Mouse (Mus musculus) cerebellum, postnatal 36 days (tissue): ENCODE data around the gene Cpm.
"Not testable (repeated sequence)": the region's sequence is repeated elsewhere in the genome, so short reads cannot be mapped to it uniquely, and the experiment has no call there.

Experiments used
- DNase-seq, 2 experiments: peaks; one replicate each; pipeline ENCODE4 v3.0.0; 2021 to 2022; ENCODE audit warnings: mixed read lengths in 2 of 2

Gene Cpm

DNA sequence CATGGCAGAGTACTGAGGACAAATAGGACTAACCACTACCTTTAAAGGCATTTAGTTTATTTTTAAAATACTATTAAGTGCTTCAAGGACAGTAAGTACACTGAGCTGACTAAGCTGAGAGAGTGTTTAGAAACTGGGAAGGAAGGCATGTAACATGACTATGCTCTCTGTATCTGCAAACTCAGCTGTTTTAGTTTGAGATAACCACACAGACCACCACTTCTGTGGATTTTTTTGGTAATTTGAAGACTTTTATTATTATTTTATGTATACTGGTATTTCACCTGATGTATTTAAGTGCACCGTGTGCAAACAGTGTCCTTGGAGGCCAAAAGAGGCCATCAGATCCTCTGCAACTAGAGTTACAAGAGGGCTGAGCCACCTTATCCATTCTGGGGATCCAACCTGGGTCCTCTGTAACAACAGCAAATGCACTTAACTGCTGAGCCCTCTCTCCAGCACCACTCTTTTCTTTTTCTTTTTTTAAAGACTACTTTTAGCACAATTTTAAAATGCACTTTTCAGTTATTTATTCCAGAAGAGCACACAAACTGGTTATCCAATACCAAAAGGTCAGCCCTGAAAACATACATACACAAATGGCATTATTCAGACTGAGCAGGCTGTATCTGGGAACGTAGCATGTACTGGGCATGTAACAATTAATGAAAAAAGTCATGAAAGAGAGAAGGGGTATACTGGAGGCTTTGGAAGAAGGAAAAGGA lies 78.0 kb downstream of the Cpm start:
- no peak for DNase-seq

DNA sequence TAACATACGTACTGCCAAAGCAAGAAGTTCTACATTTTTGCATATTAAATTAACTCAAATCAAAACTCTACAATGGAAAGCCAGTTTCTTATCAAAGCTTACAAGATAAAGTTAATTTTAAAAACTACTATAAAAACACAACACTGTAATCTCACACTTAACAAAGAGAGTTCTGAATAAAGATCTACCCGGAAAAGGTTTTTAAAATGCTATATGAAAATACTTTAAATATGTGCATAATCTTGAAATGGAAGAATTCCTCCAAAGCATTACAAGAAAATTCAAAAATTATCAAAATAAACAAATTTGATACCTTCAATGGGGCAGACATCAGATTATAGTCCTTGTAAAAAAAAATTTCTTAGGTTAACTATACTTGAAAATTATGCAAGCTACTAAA lies 79.1 kb downstream of the Cpm start:
- no peak for DNase-seq

- no peak for DNase-seq
Observed at GRCm38 (mm10) chr10:117708856-117709255, 79.6 kb downstream of the Cpm start.

DNA sequence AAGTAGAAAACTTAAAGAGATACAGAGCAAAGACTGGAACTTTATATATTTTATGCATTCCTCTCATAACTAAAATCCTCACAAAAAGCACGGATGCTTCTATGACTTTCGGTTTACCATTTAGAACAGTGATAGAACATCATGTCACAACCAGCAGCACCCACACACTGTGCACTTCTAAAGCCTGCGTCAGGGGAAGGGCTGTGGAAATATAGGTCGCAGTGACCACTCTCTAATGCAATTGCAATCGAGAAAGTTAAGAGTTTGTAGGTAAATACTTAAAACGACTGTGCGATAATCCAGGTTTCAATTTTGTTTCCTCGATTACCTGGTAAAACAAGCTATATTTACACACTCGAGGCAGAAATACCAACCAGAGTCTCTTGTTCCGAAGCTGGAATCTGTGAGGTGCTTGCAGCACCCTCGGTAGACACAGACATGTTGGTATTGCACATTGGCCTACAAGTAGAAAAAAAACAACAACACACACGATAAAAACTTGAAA lies 80.1 kb downstream of the Cpm start:
- DNase-seq = no peak

GRCm38 (mm10) chr10:117709930-117710603 lies 80.8 kb downstream of the Cpm start:
- peak; percentile 69 to 72 for DNase-seq

DNA sequence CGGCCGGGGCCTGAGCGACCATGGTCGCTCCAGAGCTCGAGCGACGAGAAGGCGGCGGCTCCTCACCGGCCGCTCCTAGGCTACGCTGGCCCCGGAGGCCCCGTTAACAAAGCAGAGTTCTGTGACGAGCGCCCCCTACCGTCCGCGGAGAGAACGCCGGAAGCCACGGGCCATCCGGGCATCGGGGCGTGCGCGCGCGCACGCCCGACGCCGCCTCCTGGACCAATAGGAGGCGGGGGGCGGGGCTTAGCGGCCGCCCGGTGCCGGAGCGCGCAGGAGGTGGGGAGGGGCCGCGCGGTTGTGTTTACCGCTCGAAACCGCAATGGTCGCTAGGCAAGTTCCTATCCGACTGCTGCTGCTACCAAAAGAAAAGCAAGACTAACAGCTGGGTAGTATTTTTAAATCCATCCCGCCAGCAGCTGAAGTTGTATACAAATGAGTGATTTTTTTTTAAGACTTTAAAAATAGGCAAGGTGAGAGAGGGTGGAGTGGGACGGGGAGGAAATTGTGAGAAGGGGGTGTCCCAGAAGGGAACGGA lies 81.4 kb downstream of the Cpm start, which contains the start of gene Mdm2:
Gene Mdm2, minus strand, starts transcription at position 155 of the 538 bp plus-strand sequence.
- peak; percentile 99 for DNase-seq

- DNase-seq = peak in 1 of 2 experiments; percentile 18
Observed at GRCm38 (mm10) chr10:117711408-117711807, 82.1 kb downstream of the Cpm start.

DNA sequence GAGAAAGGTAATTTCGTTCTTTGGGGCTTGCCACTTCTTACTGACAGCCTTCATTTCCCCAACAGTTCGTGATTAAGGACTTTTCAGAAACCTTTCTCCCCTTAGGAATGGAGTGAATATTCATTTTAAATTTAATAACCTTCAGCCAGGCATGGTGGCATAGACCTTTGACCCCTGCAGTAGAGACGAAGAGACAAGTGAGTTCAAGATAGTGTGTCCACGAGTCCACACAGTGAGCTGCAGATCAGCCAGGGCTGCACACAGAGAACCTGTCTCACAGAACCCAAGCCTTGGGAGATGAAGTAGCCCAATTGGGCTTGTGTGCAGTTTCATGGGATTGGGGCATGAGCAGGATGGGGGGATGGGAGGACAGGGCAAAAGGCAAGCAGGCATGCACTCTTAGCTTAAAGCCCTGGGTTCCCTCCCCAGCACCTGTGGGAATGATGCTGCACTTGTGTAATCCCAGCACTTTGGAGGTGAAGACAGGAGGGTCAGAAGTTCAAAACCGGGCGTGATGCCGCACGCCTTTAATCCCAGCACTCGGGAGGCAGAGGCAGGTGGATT lies 83.0 kb downstream of the Cpm start:
- DNase-seq = no peak

- DNase-seq = no peak
Observed at GRCm38 (mm10) chr10:117712871-117713270, 83.6 kb downstream of the Cpm start.

DNA sequence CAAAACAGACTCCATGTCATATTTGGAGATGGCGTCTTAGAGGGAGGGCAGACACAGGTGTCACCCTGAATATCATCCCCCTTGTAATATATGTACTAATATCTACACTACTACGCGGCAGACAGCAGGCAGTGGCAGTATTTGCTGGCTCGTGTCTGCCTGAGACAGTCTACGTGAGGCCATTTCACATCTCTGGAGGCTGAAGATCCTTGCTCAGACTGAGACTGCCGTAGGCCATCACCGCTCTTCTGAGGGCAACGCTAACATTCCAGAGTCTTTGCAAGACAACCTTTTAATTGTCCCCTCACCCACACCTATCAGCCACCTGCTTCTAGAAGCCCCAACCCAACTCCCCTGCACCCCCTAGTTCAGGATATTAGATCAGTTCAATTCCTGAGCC lies 84.2 kb downstream of the Cpm start:
- DNase-seq = no peak

GRCm38 (mm10) chr10:117714048-117714545 lies 84.8 kb downstream of the Cpm start:
- DNase-seq = no peak

DNA sequence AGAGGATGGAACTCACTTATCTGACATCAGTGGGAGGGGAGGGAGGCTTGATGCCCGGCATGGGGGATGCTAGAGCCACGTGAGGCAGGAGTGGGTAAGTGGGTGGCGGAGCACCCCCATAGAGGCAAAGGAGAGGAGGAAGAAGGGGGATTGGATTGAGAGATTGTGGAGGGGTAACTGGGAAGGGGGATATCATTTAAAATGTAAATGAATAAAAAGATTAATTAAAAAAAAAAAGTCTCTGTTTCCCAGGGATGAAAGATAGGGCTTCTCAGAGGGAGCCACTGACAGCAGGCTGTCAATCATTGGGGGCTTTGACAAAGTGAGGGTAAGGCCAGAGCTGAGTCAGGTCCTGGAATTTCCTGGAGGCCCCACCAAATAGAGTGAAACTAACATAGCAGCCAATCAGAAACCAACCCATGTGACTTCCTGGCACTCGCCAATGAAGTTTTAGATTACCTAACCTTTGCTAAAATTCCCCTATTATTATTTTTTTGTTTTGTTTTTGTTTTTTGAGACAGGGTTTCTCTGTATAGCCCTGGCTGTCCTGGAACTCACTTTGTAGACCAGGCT lies 85.7 kb downstream of the Cpm start:
- no peak for DNase-seq

DNA sequence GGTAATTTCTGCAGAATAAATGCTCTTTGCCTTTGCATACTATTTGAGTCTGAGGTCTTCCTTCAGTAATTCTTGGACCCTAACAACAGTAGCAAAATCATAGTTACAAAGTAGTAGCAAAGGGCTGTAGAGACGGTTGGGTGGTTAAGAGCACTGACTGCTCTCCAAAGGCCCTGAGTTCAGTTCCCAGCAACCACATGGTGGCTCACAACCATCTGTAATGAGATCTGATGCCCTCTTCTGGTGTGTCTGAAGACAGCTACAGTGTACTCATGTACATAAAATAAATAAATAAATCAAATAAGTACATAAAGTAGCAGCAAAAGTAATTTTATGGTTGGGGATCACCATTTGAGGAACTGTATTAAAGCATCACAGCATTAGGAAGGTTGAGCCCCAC lies 86.4 kb downstream of the Cpm start:
- not testable (repeated sequence) for DNase-seq

DNA sequence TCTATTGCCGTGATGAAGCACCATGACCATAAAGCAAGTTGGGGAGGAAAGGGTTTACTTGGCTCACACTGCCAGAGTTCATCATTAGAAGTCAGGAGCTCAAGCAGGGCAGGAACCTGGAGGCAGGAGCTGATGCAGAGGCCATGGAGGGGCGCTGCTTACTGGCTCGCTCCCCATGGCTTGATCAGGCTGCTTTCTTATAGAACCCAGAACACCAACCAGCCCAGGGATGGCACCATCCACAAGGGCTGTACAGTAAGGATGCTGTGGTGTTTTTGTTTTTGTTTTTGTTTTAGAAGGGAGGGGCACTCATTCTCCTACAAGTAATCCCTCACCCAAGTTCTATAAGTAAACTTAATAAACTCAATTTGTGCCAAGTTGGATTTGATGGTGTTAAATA lies 87.4 kb downstream of the Cpm start:
- no peak for DNase-seq

DNA sequence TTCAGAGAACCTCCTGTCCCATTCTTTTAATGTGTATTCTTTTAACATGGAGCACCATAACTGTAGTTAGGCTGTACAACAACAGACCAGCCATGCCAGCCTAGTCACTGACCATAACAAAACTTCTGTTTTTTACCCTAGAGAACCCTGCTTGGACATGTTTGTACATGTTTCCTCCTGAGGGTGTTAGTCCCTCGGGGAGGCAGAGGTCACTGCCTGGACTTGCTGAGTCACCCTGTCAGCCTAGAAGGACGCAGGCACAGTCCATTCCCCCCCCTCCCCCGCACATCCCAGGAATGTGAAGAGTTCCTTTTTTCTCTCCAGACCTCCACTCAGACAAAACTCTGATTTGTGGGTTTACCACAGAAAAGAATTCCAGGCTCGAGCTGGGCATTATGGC lies 88.3 kb downstream of the Cpm start:
- no peak for DNase-seq

- peak in 1 of 2 experiments; percentile 13 for DNase-seq
Observed at GRCm38 (mm10) chr10:117718161-117719119, 89.1 kb downstream of the Cpm start.

DNA sequence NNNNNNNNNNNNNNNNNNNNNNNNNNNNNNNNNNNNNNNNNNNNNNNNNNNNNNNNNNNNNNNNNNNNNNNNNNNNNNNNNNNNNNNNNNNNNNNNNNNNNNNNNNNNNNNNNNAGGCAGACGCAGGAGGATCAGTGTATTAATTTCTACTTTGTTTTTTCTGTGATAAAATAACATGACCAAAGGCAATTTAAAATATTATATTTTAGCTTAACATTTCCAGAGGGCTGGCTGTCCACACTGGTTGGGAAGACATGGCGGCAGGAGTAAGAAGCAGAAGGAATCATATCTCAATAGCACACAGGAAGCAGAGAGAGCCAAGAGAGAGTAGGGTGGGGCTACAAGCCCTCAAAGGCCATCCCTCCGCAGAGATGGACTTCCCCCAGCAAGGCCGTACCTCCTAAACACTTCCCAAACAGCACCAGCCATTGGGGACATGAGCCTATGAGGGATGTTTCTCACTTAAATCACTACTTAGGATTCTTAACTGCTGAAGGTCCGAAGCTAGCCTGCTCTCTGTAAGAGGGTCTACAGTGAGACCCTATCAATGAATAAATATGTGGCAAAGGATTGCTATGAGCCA lies 94.9 kb downstream of the Cpm start:
- no peak for DNase-seq

- no peak for DNase-seq
Observed at GRCm38 (mm10) chr10:117724804-117725361, 95.6 kb downstream of the Cpm start.

DNA sequence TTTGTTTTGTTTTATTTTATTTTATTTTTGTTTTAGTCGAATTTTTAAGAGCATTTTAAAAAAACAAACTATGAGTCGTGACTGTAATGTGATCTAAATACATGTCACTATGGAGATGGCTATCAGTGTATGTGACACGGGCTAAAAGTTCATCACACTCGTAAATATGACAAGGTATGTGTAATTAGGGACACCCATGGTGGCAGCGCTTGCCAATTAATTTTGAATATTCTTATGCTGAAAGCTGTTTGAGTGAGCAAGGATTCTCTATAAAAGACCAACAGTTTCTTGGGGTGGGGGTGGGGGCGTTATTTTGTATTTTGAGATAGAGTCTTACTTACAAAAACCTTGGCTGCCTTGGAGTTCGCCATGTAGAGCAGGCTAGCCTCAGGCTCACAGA lies 96.4 kb downstream of the Cpm start:
- DNase-seq = no peak

DNA sequence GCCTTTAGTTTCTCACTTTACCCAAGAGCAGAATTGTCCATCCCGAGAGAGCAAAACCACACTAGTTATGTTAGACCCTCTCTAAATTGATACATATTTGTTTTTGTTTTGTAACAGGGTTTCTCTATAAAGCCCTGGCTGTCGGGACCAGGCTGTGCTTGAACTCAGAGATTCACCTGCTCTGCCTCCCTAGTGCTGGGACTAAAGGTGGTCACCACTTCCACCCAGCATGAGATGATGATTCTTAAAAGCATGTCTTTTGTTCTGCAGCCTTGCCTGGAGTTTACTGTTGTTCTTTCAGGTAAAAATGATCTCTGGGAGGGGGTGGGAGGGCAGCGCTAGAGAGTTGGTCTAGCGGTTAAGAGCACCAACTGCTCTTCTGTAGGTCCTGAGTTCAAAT lies 97.0 kb downstream of the Cpm start:
- no peak for DNase-seq

GRCm38 (mm10) chr10:117726888-117727385 lies 97.6 kb downstream of the Cpm start:
- no peak for DNase-seq
